Mouse (Mus musculus) MEL (cell line): ENCODE measurements around the gene Anapc11. TPM values are rescaled to one million over a fixed set of nuclear protein-coding genes. Genes with fewer than 3 reads are reported as not detected.

Experiments used
- CHD2 ChIP-seq: IDR thresholded peaks from 2 replicates; pipeline ENCODE4 v1.6.1; 2011; ENCODE audit warnings: low read length, improper control_type of control experiment
- E2F4 ChIP-seq: IDR thresholded peaks from 2 replicates; pipeline ENCODE4 v1.6.1; 2011; ENCODE audit warnings: low read depth, low read length, improper control_type of control experiment, borderline replicate concordance
- ELF1 ChIP-seq: IDR thresholded peaks from 2 replicates; pipeline ENCODE4 v1.6.1; 2014; ENCODE audit warnings: low read depth, mild to moderate bottlenecking, inconsistent platforms, low read length, improper control_type of control experiment, moderate library complexity
- GABPA ChIP-seq: IDR thresholded peaks from 2 replicates; pipeline ENCODE4 v1.6.1; 2012; ENCODE audit warnings: low read depth, mild to moderate bottlenecking, inconsistent platforms, low read length, improper control_type of control experiment, moderate library complexity
- GATA1 ChIP-seq: IDR thresholded peaks from 2 replicates; pipeline ENCODE4 v1.6.1; 2011; ENCODE audit warnings: low read depth, low read length, improper control_type of control experiment
- JUND ChIP-seq: IDR thresholded peaks from 2 replicates; pipeline ENCODE4 v1.6.1; 2011; ENCODE audit warnings: low read depth, mild to moderate bottlenecking, improper control_type of control experiment, low read length
- MAFK ChIP-seq: IDR thresholded peaks from 2 replicates; pipeline ENCODE4 v1.6.1; 2011; ENCODE audit warnings: low read depth, mild to moderate bottlenecking, low read length, improper control_type of control experiment, borderline replicate concordance
- MAX ChIP-seq: IDR thresholded peaks from 2 replicates; pipeline ENCODE4 v1.6.1; 2011; ENCODE audit warnings: low read length, improper control_type of control experiment
- MAZ ChIP-seq: IDR thresholded peaks from 2 replicates; pipeline ENCODE4 v1.6.1; 2012; ENCODE audit warnings: low read depth, mild to moderate bottlenecking, inconsistent platforms, low read length, improper control_type of control experiment
- MEF2A ChIP-seq: IDR thresholded peaks from 2 replicates; pipeline ENCODE4 v1.6.1; 2014; ENCODE audit warnings: low read depth, mild to moderate bottlenecking, inconsistent platforms, low read length, improper control_type of control experiment; ENCODE audit not compliant: poor library complexity, insufficient replicate concordance, severe bottlenecking; ENCODE audit errors: extremely low read depth
- NRF1 ChIP-seq: IDR thresholded peaks from 2 replicates; pipeline ENCODE4 v1.6.1; 2014; ENCODE audit warnings: low read depth, mild to moderate bottlenecking, inconsistent platforms, low read length, improper control_type of control experiment, moderate library complexity; ENCODE audit not compliant: poor library complexity, insufficient read depth, severe bottlenecking
- POLR2A ChIP-seq, 2 experiments: IDR thresholded peaks; 2 replicates each; pipeline ENCODE4 v1.6.1; 2011 to 2012; ENCODE audit warnings: low read length in 2 of 2, mild to moderate bottlenecking in 2 of 2, control low read depth in 1 of 2, improper control_type of control experiment in 1 of 2, low read depth in 1 of 2, moderate library complexity in 1 of 2; ENCODE audit not compliant: control insufficient read depth in 1 of 2, insufficient read depth in 1 of 2, poor library complexity in 1 of 2
- POLR2AphosphoS2 ChIP-seq: IDR thresholded peaks from 2 replicates; pipeline ENCODE4 v1.6.1; 2011; ENCODE audit warnings: low read length, improper control_type of control experiment
- POLR2AphosphoS5 ChIP-seq: IDR thresholded peaks from 2 replicates; pipeline ENCODE4 v1.6.1; 2012; ENCODE audit warnings: low read depth, borderline replicate concordance, mild to moderate bottlenecking, inconsistent platforms, low read length, moderate library complexity, mixed read lengths
- RAD21 ChIP-seq: IDR thresholded peaks from 2 replicates; pipeline ENCODE4 v1.6.1; 2011; ENCODE audit warnings: mild to moderate bottlenecking, low read depth, low read length, improper control_type of control experiment
- RCOR1 ChIP-seq: IDR thresholded peaks from 2 replicates; pipeline ENCODE4 v1.6.1; 2012; ENCODE audit warnings: low read depth, mild to moderate bottlenecking, inconsistent platforms, low read length, improper control_type of control experiment
- SMC3 ChIP-seq: IDR thresholded peaks from 2 replicates; pipeline ENCODE4 v1.6.1; 2011; ENCODE audit warnings: low read depth, low read length, improper control_type of control experiment
- TAL1 ChIP-seq: IDR thresholded peaks from 2 replicates; pipeline ENCODE4 v1.6.1; 2012; ENCODE audit warnings: mild to moderate bottlenecking, inconsistent platforms, low read length, moderate library complexity, mixed read lengths
- TCF12 ChIP-seq: IDR thresholded peaks from 2 replicates; pipeline ENCODE4 v1.6.1; 2014; ENCODE audit warnings: low read depth, mild to moderate bottlenecking, inconsistent platforms, low read length, improper control_type of control experiment, moderate library complexity
- USF1 ChIP-seq: IDR thresholded peaks from 2 replicates; pipeline ENCODE4 v1.6.1; 2014; ENCODE audit warnings: low read depth, mild to moderate bottlenecking, inconsistent platforms, low read length, improper control_type of control experiment, moderate library complexity
- USF2 ChIP-seq, 2 experiments: IDR thresholded peaks; 2 replicates each; pipeline ENCODE4 v1.6.1; 2011 to 2012; ENCODE audit warnings: improper control_type of control experiment in 2 of 2, low read length in 2 of 2, borderline replicate concordance in 1 of 2, inconsistent platforms in 1 of 2, low read depth in 1 of 2, mild to moderate bottlenecking in 1 of 2; ENCODE audit not compliant: insufficient read depth in 1 of 2
- ZMIZ1 ChIP-seq: IDR thresholded peaks from 2 replicates; pipeline ENCODE4 v1.6.1; 2012; ENCODE audit warnings: low read depth, mild to moderate bottlenecking, inconsistent platforms, low read length, improper control_type of control experiment, moderate library complexity
- polyA plus RNA-seq, 2 experiments: library from polyadenylated mRNA; stranded (reverse) in 1 of 2; unstranded in 1 of 2; fragments of >175 nt in 1 of 2; fragments of >200 nt in 1 of 2; gene quantifications; 2 replicates each; pipeline versions ENCODE4 v1.2.1 to v1.2.4; 2012; ENCODE audit warnings: low replicate concordance in 2 of 2, low read depth in 1 of 2; ENCODE audit not compliant: insufficient read length in 2 of 2, insufficient read depth in 1 of 2, missing spikeins in 1 of 2
- total RNA-seq: library from RNA; depleted of rRNA; stranded (reverse); fragments of 300-350 nt; gene quantifications from 2 replicates; pipeline ENCODE4 v1.2.3, GENCODE M21; 2012

The Anapc11 gene
- total and polyA plus RNA-seq, 3 experiments = 120 to 130 TPM; not detected in 1

- TF ChIP-seq CHD2 (no peak), MAX (peak; percentile 99), GABPA (no peak), NRF1 (peak; percentile 81), RAD21 (no peak), RCOR1 (no peak), POLR2A (IDR thresholded peaks at IDR 0.05; ENCODE audit: control insufficient read depth in 1 of 2, insufficient read depth in 1 of 2, low read depth in 1 of 2, low read length in 2 of 2, poor library complexity in 1 of 2) (peak; percentile 30 to 87; a peak in 2 of 4 replicates), E2F4 (no peak), SMC3 (no peak), USF1 (peak; percentile 97), TAL1 (no peak), MEF2A (no peak), GATA1 (no peak), TCF12 (peak; percentile 71), ELF1 (peak; percentile 78), POLR2AphosphoS2 (peak; percentile 75), USF2 (IDR thresholded peaks at IDR 0.05; ENCODE audit: borderline replicate concordance in 1 of 2, insufficient read depth in 1 of 2, low read depth in 1 of 2, low read length in 2 of 2) (peak in 1 of 2 experiments; percentile 83; a peak in 2 of 4 replicates), MAZ (peak; percentile 88; the same call in 1 of the 2 replicates), POLR2AphosphoS5 (no peak), ZMIZ1 (peak; percentile 88), MAFK (no peak), JUND (no peak)
Measured at GRCm38 (mm10) chr11:120549168-120549945, 48.9 kb upstream of the Anapc11 start, which contains the start of gene Mcrip1 (continued).
